Mouse (Mus musculus) ES-Bruce4 (cell line): ENCODE results near the gene Gpr63.

ENCODE experiments used
- CTCF ChIP-seq: IDR thresholded peaks from one replicate; pipeline ENCODE4 v1.8.1; 2011; ENCODE audit warnings: low read depth, low read length
- EP300 ChIP-seq: IDR thresholded peaks from 2 replicates; pipeline ENCODE4 v1.6.1; 2011; ENCODE audit warnings: low read depth, low read length; ENCODE audit not compliant: insufficient read depth
- POLR2A ChIP-seq: IDR thresholded peaks from one replicate; pipeline ENCODE4 v1.8.1; 2011; ENCODE audit warnings: low read length; ENCODE audit not compliant: insufficient read depth

DNA sequence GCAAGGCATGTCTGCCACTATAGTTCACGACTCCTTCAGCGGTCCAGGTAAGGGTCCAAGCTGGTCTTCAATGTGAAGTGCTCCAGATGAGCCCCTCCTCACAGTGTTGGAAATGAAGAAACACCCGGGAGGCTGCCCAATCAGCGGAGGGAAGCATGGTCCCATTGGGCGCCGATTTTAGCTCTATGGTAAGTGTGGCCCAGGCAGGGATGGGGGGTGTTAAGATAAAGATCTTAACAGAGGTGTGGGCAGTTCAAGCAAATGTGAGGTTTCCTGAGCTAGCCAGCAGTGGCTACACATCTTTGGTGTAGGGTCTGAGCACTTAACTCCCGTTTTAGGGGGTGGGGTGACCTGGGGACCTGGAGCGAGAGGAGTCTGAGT is 299 bp upstream of the Gpr63 start:
- TF ChIP-seq CTCF (no peak), POLR2A (no peak), EP300 (no peak)
